Mouse (Mus musculus) spleen, adult 2 months (tissue): ENCODE measurements around the gene Bod1l.

ENCODE experiments used
- CTCF ChIP-seq: fragments of 200-500 bp; IDR thresholded peaks from 2 replicates; pipeline ENCODE4 v1.5.1; 2011; ENCODE audit warnings: mild to moderate bottlenecking, inconsistent platforms; ENCODE audit not compliant: insufficient read depth, insufficient read length, insufficient replicate concordance; ENCODE audit errors: extremely low read depth
- POLR2A ChIP-seq: fragments of 200-500 bp; IDR thresholded peaks from 2 replicates; pipeline ENCODE4 v1.6.1; 2011; ENCODE audit warnings: low read depth, low read length, inconsistent platforms

GRCm38 (mm10) chr5:41781890-41782289 is 62.2 kb downstream of the Bod1l start:
- TF ChIP-seq POLR2A: no peak
- TF ChIP-seq CTCF: no peak
